ENCODE assay signal across 12 mouse cellular contexts in genomic region chr10:127323131-127323855, GRCm38 (mm10). TPM values are rescaled to one million over a fixed set of nuclear protein-coding genes. Genes with fewer than 3 reads are reported as not detected.
DNase-seq lines count a peak whose midpoint lies in the region; ATAC-seq lines count a peak whose summit lies in the region.
"Had no signal": no experiment of that assay in that cellular context is flagged by ENCODE, and none has a peak within 500 bp of the region (broad histone marks: within the 10 kb centered on the region; RNA-seq: fewer than 3 reads in every experiment).

No protein-coding gene starts in this region.

- 0 out of 2 replicates have a peak overlapping the region, but pooled peaks have one; percentile 13 for H3K9ac ChIP-seq in hindbrain, embryonic 13.5 days
- H3K9ac ChIP-seq in hindbrain, embryonic 11.5 days (ENCODE audit: low read depth, low read length), result no peak overlapping the region
- H3K9ac ChIP-seq in liver, embryonic 11.5 days (ENCODE audit: low read depth, low read length), result peak overlapping the region; percentile 43; the same call in 1 of the 2 replicates
- H3K9ac ChIP-seq: neural tube, embryonic 12.5 days had no signal

- H3K9me3 ChIP-seq in hindbrain, embryonic 13.5 days, result no peaks in the 10 kb centered on the region
- no peaks in the 10 kb centered on the region for H3K9me3 ChIP-seq in hindbrain, embryonic 11.5 days (ENCODE audit: control insufficient read depth, low read length)
- no peaks in the 10 kb centered on the region for H3K9me3 ChIP-seq in liver, embryonic 11.5 days (ENCODE audit: control insufficient read depth, low read length)
- H3K9me3 ChIP-seq: neural tube, embryonic 12.5 days had no signal

- no peak for DNase-seq in hindbrain, embryonic 11.5 days (ENCODE audit: low spot score)
- peak; percentile 46 for DNase-seq in ES-CJ7 (ENCODE audit: low read depth, low spot score)
- DNase-seq in liver, embryonic 11.5 days (ENCODE audit: low spot score), result no peak
- DNase-seq in monocyte, adult 2 months (ENCODE audit: low read depth in 1 of 2, low spot score in 2 of 2), result peak; percentile 26 to 54
- no peak for DNase-seq in retina, postnatal 1 day
- DNase-seq in cerebellum, adult 11-12 months, result no peak
- DNase-seq in retina, embryonic 14.5 days (ENCODE audit: low spot score), result no peak
- DNase-seq: cerebellum, adult 2 months had no signal

- no peak overlapping the region for H3K4me2 ChIP-seq in hindbrain, embryonic 13.5 days
- no peak overlapping the region for H3K4me2 ChIP-seq in hindbrain, embryonic 11.5 days (replicated peaks; ENCODE audit: low read depth, low read length)
- H3K4me2 ChIP-seq in liver, embryonic 11.5 days, result peak overlapping the region; percentile 54
- H3K4me2 ChIP-seq: neural tube, embryonic 12.5 days had no signal

- H3K27ac ChIP-seq in hindbrain, embryonic 13.5 days, result no peak overlapping the region
- H3K27ac ChIP-seq in hindbrain, embryonic 11.5 days (ENCODE audit: low read depth, low read length), result no peak overlapping the region
- H3K27ac ChIP-seq in liver, embryonic 11.5 days (ENCODE audit: low read depth, low read length), result no peak overlapping the region
- H3K27ac ChIP-seq: neural tube, embryonic 12.5 days had no signal

- H3K27me3 ChIP-seq in hindbrain, embryonic 13.5 days, result peaks cover 76% of the 10 kb centered on the region
- H3K27me3 ChIP-seq in hindbrain, embryonic 11.5 days (ENCODE audit: control insufficient read depth, insufficient read depth, low read length), result peaks cover 45% of the 10 kb centered on the region
- peaks cover 23% of the 10 kb centered on the region for H3K27me3 ChIP-seq in liver, embryonic 11.5 days (replicated peaks; ENCODE audit: control insufficient read depth, insufficient read depth, low read length)

- H3K4me1 ChIP-seq in hindbrain, embryonic 13.5 days (replicated peaks), result peaks cover 17% of the 10 kb centered on the region
- peaks cover 9% of the 10 kb centered on the region for H3K4me1 ChIP-seq in hindbrain, embryonic 11.5 days (replicated peaks; ENCODE audit: control insufficient read depth, insufficient read depth, low read length)
- peaks cover 34% of the 10 kb centered on the region for H3K4me1 ChIP-seq in liver, embryonic 11.5 days (replicated peaks; ENCODE audit: control insufficient read depth, insufficient read depth, low read length)

- WGBS in hindbrain, embryonic 13.5 days, result 79% methylated on average over 17 of the region's 17 CpGs
- WGBS in hindbrain, embryonic 11.5 days, result 76% methylated on average over 17 of the region's 17 CpGs
- 37% methylated on average over 17 of the region's 17 CpGs for WGBS in liver, embryonic 11.5 days

- no peak overlapping the region for H3K4me3 ChIP-seq in hindbrain, embryonic 13.5 days
- no peak overlapping the region for H3K4me3 ChIP-seq in hindbrain, embryonic 11.5 days (ENCODE audit: low read depth, low read length)
- peak overlapping the region; percentile 26 for H3K4me3 ChIP-seq in liver, embryonic 11.5 days (ENCODE audit: low read depth, low read length)
- H3K4me3 ChIP-seq: neural tube, embryonic 12.5 days had no signal

- no peak for ATAC-seq in hindbrain, embryonic 13.5 days (ENCODE audit: low FRiP score)
- no peak for ATAC-seq in hindbrain, embryonic 11.5 days (ENCODE audit: low FRiP score)
- no peak for ATAC-seq in liver, embryonic 11.5 days (replicated peaks; ENCODE audit: low FRiP score)

- no peaks in the 10 kb centered on the region for H3K36me3 ChIP-seq in hindbrain, embryonic 13.5 days
- no peaks in the 10 kb centered on the region for H3K36me3 ChIP-seq in hindbrain, embryonic 11.5 days (ENCODE audit: control insufficient read depth, insufficient read depth, low read length)
- no peaks in the 10 kb centered on the region for H3K36me3 ChIP-seq in liver, embryonic 11.5 days (ENCODE audit: control insufficient read depth, insufficient read depth, low read length)
- H3K36me3 ChIP-seq: neural tube, embryonic 12.5 days had no signal

RNA-seq across cellular contexts. Expression of gene Arhgap9, which starts 1.5 kb away (rescaled TPM):
- 1.0 and 1.1 TPM in 2 replicates for polyA plus RNA-seq in hindbrain, embryonic 13.5 days (2015; fragmentation: Nextera tagmentation; extraction: Ambion mirVana)
- 1.1 and 2.2 TPM in 2 replicates for polyA plus RNA-seq in hindbrain, embryonic 11.5 days (2014; fragmentation: Nextera tagmentation; extraction: Ambion mirVana)
- 22.0 and 24.4 TPM in 2 replicates for polyA plus RNA-seq in liver, embryonic 11.5 days (2014; fragmentation: Nextera tagmentation; extraction: Ambion mirVana)

RNA-seq across cellular contexts. Expression of gene Mars, which starts 11.7 kb away (rescaled TPM):
- 116 and 119 TPM in 2 replicates for polyA plus RNA-seq in hindbrain, embryonic 13.5 days (2015; fragmentation: Nextera tagmentation; extraction: Ambion mirVana)
- 173 and 179 TPM in 2 replicates for polyA plus RNA-seq in hindbrain, embryonic 11.5 days (2014; fragmentation: Nextera tagmentation; extraction: Ambion mirVana)
- polyA plus RNA-seq in liver, embryonic 11.5 days (2014; fragmentation: Nextera tagmentation; extraction: Ambion mirVana), result 249 and 257 TPM in 2 replicates

RNA-seq across cellular contexts. Expression of gene Gli1, which starts 18.5 kb away (rescaled TPM):
- polyA plus RNA-seq in hindbrain, embryonic 13.5 days (2015; fragmentation: Nextera tagmentation; extraction: Ambion mirVana), result 1.6 and 1.8 TPM in 2 replicates
- polyA plus RNA-seq in hindbrain, embryonic 11.5 days (2014; fragmentation: Nextera tagmentation; extraction: Ambion mirVana), result 3.0 and 3.2 TPM in 2 replicates
- polyA plus RNA-seq in liver, embryonic 11.5 days (2014; fragmentation: Nextera tagmentation; extraction: Ambion mirVana), result 2.1 and 2.2 TPM in 2 replicates
- polyA plus RNA-seq: erythroblast, embryonic 14.5 days had no signal

RNA-seq across cellular contexts. Expression of gene Inhbe, which starts 30.9 kb away (rescaled TPM):
- polyA plus RNA-seq in hindbrain, embryonic 13.5 days (2015; fragmentation: Nextera tagmentation; extraction: Ambion mirVana), result not detected in 2 replicates
- polyA plus RNA-seq in hindbrain, embryonic 11.5 days (2014; fragmentation: Nextera tagmentation; extraction: Ambion mirVana), result 0.05 TPM in 1 of 2 replicates, not detected in the other
- 0.04 and 0.09 TPM in 2 replicates for polyA plus RNA-seq in liver, embryonic 11.5 days (2014; fragmentation: Nextera tagmentation; extraction: Ambion mirVana)
- polyA plus RNA-seq: cerebellum, adult 2 months; erythroblast, embryonic 14.5 days; heart, postnatal 0 days; neural tube, embryonic 12.5 days had no signal

RNA-seq across cellular contexts. Expression of gene Mbd6, which starts 34.5 kb away (rescaled TPM):
- polyA plus RNA-seq in hindbrain, embryonic 13.5 days (2015; fragmentation: Nextera tagmentation; extraction: Ambion mirVana), result 12.1 and 16.5 TPM in 2 replicates
- 14.2 and 17.5 TPM in 2 replicates for polyA plus RNA-seq in hindbrain, embryonic 11.5 days (2014; fragmentation: Nextera tagmentation; extraction: Ambion mirVana)
- polyA plus RNA-seq in liver, embryonic 11.5 days (2014; fragmentation: Nextera tagmentation; extraction: Ambion mirVana), result 14.2 and 19.0 TPM in 2 replicates

Comparison
In these comparisons a context has a peak if more than half of its experiments do, and no peak if none do; other contexts are left out.
1. DNase-seq: peak in ES-CJ7 (single experiment) and monocyte, adult 2 months (2 of 2); none in hindbrain, embryonic 11.5 days (single experiment), liver, embryonic 11.5 days (single experiment), retina, postnatal 1 day (single experiment), cerebellum, adult 11-12 months (single experiment) and retina, embryonic 14.5 days (single experiment).